Mouse (Mus musculus) gastrocnemius, adult 8-10 months (tissue): ENCODE results near the gene Nptx2. TPM values are rescaled to one million over a fixed set of nuclear protein-coding genes. Genes with fewer than 3 reads are reported as not detected.

Experiments
- DNase-seq, 2 experiments: peaks; one replicate each; pipeline ENCODE4 v3.0.0; 2022; ENCODE audit warnings: low spot score in 2 of 2
- total RNA-seq, 4 experiments: library from RNA; stranded (reverse); gene quantifications; 2 replicates each; pipeline ENCODE4 v1.2.4; 2022

Nptx2 gene
- total RNA-seq: not detected

DNA sequence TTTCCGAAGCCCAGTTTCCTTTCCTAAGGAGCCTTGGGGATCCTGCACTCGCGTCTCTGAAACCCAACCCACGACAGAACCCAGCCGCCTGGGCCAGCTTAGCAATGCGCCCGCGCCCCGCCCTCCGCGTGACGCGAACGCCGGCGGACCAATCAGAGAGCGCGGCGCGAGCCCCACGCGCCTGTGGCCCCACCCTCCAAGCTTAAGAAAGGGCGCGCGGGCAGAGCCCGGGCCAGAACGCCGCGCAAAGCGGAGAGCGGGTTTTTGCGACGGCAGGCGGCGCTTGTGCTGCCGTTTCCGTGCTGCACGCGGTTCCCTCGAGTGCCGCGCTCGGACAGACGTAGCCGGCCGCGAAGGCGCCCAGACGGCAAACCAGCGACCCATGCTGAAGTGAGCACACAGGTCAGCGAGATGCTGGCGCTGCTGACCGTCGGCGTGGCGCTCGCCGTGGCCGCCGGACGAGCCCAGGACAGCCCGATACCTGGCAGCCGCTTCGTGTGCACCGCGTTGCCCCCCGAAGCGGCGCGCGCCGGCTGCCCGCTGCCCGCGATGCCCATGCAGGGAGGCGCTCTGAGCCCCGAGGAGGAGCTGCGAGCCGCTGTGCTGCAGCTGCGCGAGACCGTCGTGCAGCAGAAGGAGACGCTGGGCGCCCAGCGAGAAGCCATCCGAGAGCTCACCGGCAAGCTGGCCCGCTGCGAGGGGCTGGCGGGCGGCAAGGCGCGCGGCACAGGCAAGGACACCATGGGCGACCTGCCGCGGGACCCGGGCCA lies at the start of gene Nptx2:
TSS of gene Nptx2 (plus strand) at position 250 of the 770 bp plus-strand sequence.
- DNase-seq: peak; percentile 6 to 43

DNA sequence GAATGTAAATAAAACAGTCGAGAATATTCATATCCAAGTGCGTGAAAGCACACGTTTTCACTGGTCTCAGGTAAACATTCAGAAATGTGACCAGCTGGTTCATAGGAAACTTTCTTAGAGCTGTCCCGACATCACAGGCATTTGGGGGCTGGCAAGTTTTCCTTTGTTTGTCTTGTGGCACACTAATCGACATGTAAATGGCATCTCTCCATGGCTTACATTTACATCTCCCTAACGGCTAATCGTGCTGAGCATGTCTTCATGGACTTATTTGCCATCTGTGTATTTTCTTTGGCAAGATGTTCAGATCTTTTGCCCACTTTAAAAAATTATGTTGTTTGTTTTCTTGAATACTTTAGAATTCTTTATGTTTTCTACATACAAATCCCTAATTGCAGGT lies 49.2 kb upstream of the Nptx2 start:
- no peak for DNase-seq

DNA sequence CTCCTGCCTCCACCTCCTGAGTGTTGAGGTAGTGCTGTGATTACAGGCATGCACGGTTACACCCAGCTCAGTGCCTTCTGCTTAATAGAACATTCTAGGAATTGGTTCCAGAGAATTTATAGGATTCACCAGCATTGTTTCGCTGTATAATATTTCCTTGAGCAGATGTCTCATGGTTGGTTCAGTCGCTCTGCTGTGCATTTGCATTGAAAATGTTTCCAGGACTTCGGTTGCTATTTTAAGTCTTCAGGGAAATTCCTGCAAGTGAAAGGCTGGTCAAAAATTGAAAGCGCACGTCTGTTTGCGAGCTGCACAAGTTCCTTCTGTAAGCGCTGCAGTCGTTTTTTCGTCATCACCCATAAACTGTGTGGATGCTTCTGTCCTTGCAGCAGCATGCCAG lies 41.5 kb upstream of the Nptx2 start:
- DNase-seq: no peak

DNA sequence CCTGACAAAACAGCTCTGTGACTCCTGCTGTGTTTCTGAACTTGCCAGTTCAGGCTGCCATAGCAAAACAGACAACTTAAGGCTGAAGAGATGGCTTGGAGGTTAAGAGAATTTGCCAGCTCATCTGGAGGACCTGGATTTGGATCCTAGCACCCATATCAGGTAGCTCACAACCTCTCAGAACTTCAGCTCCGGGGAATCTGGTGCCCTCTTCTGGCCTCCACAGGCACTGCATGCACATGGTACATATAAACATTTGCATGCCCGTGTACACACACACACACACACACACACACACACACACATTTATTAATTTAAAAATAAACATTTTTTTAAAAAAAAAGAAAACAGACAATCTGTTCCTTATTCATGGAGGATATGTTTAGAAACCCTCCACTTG lies 40.0 kb upstream of the Nptx2 start:
- DNase-seq: no peak

DNA sequence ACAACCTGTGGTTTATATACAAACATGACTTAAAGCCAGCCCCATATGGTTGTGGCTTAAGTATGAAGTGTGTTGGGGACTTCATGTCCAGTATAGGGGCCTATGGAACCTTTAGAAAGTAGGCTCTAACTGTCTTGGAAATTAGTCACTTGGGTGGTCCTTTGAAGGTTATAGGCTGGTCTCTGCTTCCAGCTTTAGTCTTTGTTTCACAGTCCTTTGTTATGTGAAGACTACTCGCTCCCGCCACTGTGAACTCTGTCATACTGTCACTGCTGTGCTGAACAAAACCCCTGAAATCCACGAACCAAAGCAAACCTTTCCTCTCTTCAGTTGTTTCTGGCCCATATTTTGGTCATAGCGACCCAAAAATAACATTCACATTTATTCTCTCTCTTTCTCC lies 39.5 kb upstream of the Nptx2 start:
- no peak for DNase-seq

DNA sequence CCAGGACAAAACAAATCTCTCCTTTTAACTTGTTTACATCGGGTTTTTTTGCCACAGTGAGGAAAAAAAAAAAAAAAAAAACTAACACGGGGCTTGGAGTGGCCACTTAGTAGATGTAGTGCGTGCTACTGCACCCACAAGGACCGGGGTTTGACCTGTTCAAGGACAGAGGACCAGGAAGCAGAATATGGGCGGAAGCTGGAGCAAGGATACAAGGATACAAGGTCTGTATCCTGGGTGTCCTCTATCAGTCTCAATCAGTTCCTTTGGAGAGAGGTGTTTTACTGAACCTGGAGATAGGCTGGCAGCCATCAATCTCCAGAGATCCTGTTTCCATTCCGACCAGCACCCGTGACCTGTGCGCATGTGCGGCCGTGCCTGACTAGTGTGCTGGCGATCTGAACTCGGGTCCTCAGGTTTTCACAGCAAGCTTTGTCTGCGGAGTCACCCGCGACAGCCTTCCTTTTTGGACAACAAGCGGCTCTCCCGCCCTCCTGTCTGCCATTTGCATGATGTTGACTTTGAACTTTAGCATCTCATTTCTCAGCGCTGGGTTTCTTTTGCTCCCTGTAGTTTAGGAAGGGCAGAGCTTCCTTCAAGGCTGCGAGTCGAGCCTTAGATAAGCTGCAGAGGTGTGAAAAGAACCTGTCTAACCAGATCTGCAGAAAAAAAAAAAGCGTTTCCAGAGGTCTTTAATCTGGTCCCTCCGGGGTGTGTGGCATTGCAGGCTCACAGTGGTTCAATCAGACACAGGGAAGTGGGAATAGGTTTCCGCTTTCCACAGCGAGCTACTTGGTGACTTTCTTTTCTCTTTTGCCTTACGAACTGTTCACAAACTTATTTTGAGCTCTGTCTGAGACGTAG lies 38.8 kb upstream of the Nptx2 start:
- no peak for DNase-seq

DNA sequence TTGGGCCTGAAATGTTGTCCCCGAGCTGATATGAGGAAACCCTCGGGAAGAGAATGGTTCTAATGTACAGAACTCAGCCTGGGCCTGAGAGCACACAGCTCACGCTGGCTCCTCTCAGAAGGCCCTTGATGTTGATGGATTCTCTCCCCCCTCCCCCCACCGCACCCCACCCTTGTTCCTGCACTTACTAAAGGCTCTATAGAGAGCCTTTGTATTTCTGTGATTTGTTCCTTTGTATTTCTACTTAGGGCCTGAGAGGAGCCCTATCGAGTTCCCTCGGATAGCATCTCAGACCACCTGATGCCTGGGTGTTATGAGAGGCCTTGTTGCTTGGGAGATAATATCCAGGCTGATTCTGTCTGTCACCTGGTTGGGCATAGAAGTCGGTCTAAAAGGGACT lies 36.3 kb upstream of the Nptx2 start:
- DNase-seq: no peak

DNA sequence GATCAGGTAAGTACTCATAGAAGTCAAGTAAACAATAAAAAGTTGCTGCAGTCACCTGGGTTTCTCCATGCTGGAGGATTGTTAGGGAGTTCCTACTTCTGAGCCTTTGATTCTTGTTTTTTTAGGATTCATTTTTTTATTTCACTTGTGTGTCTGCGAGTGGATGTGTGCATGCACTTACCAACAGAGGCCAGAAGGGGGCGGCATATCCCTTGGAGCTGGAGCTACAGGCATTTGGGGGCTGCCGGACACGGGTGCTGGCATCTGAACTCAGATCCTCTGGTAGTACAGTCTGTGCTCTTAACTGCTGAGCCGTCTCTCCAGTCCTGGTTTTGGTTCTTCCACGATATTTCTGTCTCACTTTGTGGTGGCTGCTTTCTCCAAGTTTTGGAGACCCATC lies 31.0 kb upstream of the Nptx2 start:
- no peak for DNase-seq

DNA sequence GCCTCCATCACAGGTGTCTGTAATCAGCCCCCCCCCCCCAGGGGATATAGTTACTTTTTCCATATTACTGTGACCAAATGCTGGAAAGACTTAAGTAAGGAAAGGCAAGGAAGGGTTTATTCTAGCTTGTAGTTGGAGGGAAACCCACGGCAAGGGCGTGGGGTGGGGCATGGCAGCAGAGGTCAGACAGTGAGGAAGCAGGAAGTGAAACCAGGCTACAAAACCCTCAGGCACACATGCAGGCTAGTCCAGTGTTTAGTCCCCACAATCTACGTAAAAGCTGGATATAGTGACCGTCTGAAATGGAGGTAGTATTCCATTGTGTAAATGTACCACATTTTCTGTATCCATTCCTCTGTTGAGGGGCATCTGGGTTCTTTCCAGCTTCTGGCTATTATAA lies 30.5 kb upstream of the Nptx2 start:
- DNase-seq: no peak

DNA sequence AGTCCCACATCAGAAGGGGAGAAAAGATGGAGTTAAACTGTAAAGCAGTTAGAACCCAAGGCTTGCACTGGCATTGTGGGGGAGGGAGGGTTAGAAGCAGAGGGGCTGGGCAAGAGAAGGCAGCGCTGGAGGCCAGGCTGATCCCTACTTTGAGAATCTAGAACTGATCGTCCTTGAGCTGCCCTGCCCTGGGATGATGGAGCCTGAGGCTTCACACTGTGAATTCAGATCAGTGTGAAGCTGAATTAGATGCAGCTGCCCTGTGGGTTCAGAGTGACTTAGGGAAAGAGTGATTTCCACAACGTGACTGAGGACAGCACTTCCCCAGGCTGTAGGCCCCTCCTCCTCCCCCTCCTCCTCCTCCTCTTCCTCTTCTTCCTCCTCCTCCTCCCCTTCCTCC lies 25.6 kb upstream of the Nptx2 start:
- no peak for DNase-seq

DNA sequence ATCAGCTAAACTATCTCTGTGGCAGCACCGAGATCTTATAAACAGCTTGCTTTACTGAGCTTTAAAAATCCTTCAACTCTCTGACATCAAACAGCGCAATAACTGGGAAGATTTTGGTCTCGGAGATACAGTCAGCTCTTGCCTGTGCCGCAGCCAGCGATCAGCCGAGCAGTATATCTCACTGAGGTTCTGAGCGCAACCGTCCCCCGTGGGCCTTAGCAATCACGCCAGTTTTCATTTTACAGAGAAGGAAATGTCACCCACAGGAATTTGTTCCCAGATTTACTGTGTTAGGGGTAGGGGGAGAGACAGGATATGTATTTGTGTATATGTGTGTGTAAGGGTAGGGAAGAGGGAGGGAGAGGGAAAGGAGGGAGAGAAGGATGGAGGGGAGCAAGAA lies 20.9 kb upstream of the Nptx2 start:
- DNase-seq: no peak

DNA sequence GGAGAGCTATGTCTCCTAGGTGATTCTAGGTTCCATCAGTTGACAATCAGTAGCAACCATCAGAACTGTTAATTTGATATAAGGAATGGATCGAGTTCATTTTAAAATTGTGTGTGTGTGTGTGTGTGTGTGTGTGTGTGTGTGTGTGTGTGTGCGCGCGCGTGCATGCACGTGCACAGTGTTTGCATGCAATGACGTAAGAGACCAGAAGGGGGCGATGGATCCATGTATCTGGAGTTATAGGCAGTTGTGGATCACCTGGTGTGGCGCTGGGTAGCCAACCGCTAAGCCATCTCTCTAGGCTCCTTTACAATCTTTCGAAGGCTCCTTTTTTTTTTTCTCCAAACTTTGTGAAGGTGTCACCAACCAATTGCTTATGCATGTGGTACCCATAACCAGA lies 16.6 kb upstream of the Nptx2 start:
- no peak for DNase-seq

DNA sequence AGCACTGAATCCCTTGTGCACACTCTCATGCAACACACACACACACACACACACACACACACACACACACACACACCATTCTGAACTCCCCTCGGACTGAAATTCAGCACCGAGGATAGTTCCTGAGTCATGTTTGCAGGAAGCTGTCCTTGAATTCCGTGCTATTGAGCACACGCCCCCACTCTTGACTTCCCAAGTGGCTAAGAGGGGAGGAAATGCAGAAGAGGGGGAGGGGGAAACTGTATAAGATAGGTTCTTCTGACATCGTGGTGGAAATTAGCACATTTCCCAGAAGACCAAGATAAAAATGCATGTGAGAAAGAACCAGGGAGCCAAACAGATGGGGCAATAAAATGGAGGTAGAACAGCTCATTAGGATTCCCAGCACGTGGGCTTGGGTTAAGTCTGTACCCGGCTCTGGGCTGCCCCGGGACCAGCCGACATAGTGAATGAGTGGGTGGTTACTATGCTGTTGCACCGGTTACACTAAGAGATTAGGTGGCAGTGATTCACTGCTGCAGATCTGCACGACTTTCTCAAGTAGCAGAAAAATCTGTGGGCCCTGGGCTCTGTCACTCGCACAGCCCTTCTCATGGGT lies 2.9 kb upstream of the Nptx2 start:
- no peak for DNase-seq

DNA sequence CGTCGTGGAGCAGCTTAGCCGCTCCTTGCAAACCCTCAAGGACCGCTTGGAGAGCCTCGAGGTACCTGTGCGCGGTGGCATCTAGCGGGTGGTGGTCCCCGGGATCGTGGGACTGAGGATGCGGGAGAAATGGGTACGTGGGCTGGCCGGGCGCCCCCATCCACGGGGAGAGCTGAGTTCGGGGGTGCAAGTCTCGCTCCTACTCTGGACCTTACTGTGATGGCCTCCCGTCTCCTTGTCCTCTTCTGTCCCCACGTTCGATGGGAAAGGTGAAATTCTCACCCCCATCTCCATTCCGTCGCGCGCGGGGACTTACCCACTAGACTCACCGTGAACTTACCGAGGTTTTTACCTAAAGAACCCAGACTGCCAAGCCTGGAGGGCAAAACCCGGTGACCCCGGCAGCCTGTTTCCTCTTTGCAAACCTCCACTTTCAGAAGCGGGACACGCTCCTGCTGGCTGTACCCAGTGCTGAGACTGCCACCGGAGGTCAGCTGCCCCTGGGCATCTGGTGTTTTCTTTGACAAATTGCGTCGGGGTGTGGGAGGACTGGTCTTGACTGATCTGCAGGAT lies 807 bp downstream of the Nptx2 start:
- no peak for DNase-seq

DNA sequence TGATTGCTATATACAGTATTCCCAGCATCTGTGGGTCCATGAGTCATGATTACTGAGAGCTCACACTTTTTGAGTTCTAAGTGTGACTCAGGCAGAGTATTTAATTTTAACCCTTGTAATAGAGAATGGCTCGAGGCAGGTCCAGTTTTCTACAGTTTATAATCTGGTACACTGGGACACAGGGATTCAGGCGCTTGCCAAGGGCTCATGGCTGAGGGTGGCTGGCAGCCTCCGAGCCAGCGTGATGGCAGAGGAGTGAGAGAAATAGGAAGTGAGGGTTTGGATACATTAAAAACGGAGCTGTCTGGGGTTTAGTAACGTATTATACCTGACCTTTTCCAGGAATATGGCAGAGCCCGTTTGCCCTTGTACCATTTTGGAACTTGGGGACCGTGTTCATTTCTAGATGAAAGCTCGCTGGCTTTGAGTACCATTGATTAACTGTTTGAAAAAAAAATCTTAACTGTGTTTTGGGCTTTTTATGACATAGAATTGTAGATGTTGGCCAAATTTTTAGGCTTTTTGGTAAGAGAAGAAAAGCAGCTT lies 1.7 kb downstream of the Nptx2 start:
- DNase-seq: no peak

DNA sequence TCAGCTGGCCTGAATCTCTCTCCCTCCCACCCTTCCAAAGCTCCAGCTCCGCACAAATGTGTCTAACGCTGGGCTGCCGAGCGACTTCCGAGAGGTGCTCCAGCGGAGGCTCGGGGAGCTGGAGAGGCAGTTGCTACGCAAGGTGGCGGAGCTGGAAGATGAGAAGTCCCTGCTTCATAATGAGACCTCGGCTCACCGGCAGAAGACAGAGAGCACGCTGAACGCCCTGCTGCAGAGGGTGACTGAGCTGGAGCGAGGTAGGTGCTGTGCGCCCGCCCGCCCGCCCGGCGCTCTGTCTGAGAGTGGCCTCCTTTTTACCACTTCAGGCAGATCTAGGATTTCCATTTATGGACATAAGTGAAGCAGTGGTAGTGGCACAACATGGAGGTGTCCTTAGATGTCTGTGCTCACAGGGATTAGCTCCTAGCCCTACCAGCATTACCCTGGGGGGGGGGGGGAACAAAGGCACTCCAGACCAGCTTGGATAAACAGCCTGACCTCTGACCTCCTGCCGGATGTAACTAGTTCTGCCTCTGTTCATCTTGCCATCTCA lies 2.5 kb downstream of the Nptx2 start:
- no peak for DNase-seq

DNA sequence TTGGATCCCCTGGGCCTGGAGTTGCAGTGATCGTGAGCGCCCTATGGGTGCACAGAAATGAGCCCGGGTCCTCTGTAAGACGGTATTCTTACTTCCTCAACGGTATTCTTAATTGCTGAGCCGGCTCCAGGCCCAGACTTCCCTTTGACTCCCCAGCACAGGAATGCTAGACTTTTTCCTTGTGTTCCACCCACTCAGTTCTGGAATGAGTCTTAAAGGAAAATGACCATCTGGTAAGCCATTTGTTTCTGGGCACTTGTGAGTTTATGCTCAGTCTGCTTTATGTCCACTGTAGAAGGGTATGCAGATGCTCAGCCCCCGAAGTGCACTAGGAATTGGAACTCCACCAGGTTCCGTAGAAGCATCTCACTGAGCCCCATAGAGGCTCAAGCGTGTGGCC lies 4.3 kb downstream of the Nptx2 start:
- no peak for DNase-seq

DNA sequence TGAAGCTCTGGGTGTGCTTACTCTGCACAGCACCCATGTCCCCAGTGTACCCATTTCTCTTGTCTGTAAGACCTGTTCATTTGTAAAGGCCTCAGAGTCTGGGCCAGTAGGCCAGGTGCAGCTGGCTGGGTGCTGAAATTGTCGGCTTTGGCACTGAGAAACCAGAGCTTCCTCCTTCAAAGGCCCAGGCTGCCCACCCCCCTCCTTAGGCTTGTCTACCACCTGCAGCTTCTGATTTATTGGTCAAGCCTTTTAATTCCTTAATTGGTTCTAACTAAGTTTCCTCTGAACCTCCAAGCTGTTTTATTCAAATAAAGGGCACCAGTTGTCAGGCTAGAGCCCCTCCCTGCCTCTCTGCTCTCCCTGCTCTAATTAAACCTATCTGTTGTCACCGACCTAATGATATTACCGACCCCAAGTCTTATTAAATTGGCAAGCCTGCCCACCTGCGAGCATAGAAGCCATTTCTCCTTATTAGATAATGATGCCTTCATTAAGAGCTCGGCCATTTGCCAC lies 5.0 kb downstream of the Nptx2 start:
- no peak for DNase-seq

DNA sequence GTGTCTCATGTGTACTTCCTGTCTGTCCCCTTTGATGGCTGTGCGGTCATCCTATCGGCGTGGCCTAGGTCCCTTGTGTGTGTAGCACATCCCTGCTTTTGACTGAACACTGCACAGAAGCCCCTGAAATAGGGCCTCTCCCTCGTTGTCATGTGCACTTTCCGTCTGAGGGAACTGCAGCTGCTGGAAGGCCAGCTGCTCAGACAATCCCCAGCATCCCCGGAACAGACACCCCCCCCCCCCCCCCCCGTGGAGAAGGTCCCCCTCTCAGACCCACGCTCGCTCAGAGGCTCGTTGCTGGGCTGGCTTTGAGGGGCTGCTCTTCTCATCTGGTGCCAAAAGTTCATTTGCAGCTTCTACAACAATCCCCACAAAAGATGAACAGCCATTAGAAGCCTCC lies 11.0 kb downstream of the Nptx2 start:
- DNase-seq: no peak

DNA sequence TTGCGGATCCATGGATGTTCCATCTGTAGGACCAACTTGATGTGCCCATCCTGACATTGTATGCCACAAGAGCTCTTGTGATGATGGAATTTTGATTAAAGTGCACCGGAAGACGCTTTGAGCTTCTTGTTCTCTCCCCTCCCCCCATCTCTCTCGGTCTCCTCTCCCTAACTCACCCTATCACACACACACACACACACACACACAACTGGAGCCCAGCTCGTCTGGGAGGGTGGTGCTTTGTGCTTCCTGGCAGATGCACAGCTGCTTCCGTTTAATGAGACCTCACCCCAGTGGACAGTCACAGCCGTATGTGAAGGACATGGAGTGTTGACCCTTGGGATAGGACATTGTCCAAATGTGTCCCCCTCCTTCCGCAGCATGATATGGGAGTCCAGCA lies 11.7 kb downstream of the Nptx2 start:
- DNase-seq: no peak

DNA sequence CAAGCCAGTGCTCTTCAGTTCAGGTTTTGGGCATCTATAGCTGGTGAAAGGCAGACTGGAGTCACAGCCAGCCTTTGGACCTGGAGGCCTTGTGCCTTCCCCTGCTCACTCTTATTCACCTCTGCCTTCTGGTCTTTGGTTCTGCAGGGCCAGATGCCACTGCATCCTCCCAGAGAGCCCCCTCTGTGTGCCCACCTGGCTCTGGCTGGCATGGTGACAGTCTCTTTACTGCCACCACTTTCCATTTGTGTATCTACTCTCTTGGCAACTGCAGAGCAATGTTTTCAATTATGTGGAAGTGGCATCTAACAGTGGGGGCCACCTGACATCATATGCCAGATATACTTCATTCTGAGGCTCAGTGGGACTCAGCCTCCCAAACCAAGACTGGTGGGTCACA lies 12.8 kb downstream of the Nptx2 start:
- DNase-seq: no peak
